Mouse (Mus musculus) layer of hippocampus, postnatal 10 days (tissue): ENCODE results near the gene Map2k7. TPM values are rescaled to one million over a fixed set of nuclear protein-coding genes. Genes with fewer than 3 reads are reported as not detected.

Experiments
- DNase-seq, 2 experiments: peaks; one replicate each; pipeline ENCODE4 v3.0.0; 2021; ENCODE audit warnings: low spot score in 2 of 2
- total RNA-seq, 2 experiments: library from RNA; stranded (reverse); gene quantifications; 2 replicates each; pipeline ENCODE4 v1.2.3; 2021

The Map2k7 gene
- total RNA-seq, 2 experiments from 2014 or later = 66.4 to 69.8 TPM

- DNase-seq = peak; percentile 90 to 94
These were observed 19.7 kb downstream of the Map2k7 start for GRCm38 (mm10) chr8:4258233-4258632.

- peak in 1 of 2 experiments; percentile 65 for DNase-seq
These were observed 20.1 kb downstream of the Map2k7 start for GRCm38 (mm10) chr8:4258678-4259077.

GRCm38 (mm10) chr8:4259125-4259804, 20.7 kb downstream of the Map2k7 start, which contains the start of gene Ctxn1:
TSS of gene Ctxn1 (minus strand) at chr8:4259274.
- peak; percentile 92 to 96 for DNase-seq

DNA sequence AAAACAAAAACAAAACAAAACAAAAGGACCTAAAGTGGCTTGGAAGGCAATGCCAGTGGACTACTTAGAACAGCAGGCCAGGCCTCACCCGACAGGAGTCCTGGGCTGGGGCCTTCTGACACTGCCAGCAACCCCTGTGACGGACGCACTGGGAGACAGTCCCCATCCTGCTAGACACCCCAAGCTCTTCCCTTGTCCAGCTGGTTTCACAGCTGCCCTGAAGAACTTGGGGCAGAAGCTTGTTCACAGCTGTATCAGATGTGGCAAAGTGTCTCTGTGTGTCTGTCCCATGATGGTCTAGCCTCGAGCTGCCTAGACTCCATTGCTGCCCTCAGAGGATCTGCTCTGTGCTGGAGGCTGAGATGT, 21.2 kb downstream of the Map2k7 start:
- no peak for DNase-seq

GRCm38 (mm10) chr8:4263105-4263791, 24.7 kb downstream of the Map2k7 start:
- peak in 1 of 2 experiments; percentile 9 for DNase-seq

- peak in 1 of 2 experiments; percentile 7 for DNase-seq
These were observed 26.8 kb downstream of the Map2k7 start for GRCm38 (mm10) chr8:4265160-4265914.

- DNase-seq = peak in 1 of 2 experiments; percentile 45
These were observed 29.1 kb downstream of the Map2k7 start for GRCm38 (mm10) chr8:4267627-4268026.

GRCm38 (mm10) chr8:4269609-4270008, 31.1 kb downstream of the Map2k7 start:
- no peak for DNase-seq

- DNase-seq = peak; percentile 95
These were observed 37.0 kb downstream of the Map2k7 start, which contains the start of gene Timm44 for GRCm38 (mm10) chr8:4275275-4276110. TSS of gene Timm44 (minus strand) at chr8:4275913.

GRCm38 (mm10) chr8:4276111-4276465, 37.5 kb downstream of the Map2k7 start:
- DNase-seq = no peak

DNA sequence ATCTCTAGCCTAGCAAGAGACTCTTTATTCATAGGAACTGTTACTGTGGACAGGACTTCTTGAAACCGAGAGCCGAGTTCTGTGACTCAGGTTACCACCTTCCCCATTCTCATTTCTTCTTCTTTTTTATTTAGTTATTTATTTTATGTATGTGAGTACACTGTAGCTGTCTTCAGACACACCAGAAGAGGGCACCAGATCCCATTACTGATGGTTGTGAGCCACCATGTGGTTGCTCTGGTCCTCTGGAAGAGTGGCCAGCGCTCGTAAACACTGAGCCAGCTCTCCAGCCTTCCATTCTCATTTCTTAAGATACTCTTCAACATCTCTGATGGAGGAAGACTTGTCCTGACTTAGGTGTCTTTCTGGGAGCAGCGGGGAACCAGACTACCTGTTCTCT, 54.2 kb downstream of the Map2k7 start:
- no peak for DNase-seq

Other genes with a start within 250 kb of the Map2k7 start
- gene Cd209f, start 132.9 kb upstream of the Map2k7 start, total RNA-seq = under 1 TPM in 1 of 2 experiments, not detected in 1; 0.23 TPM
- gene Cd209g, start 104.6 kb upstream of the Map2k7 start, total RNA-seq = not detected
- gene Evi5l, start 72.2 kb upstream of the Map2k7 start, total RNA-seq = 100 to 1,000 TPM; 137 TPM
- 10 to 100 TPM; 57.1 to 59.4 TPM for gene Prr36, start 21.3 kb upstream of the Map2k7 start, total RNA-seq
- not detected for gene Lrrc8e, start 11.9 kb upstream of the Map2k7 start, total RNA-seq
- under 1 TPM in 1 of 2 experiments, not detected in 1; 0.73 TPM for gene Gm49320, start 125 bp downstream of the Map2k7 start, total RNA-seq
- 1 to 10 TPM; 8.3 to 9.8 TPM for gene Tgfbr3l, start 9.5 kb downstream of the Map2k7 start, total RNA-seq
- gene Snapc2, start 14.3 kb downstream of the Map2k7 start, total RNA-seq = 10 to 100 TPM; 27.1 to 31.2 TPM
- gene Ctxn1, start 20.5 kb downstream of the Map2k7 start, total RNA-seq = 100 to 1,000 TPM; 450 to 459 TPM
- gene Timm44, start 37.2 kb downstream of the Map2k7 start, total RNA-seq = 10 to 100 TPM; 70.8 to 77.2 TPM
- gene Ccl25, start 86.5 kb downstream of the Map2k7 start, total RNA-seq = 10 to 100 TPM; 23.0 to 24.1 TPM
- 10 to 100 TPM; 65.5 to 75.7 TPM for gene Elavl1, start 86.7 kb downstream of the Map2k7 start, total RNA-seq